Mouse (Mus musculus) midbrain, postnatal 0 days (tissue): ENCODE data around the gene H2-DMb1. TPM values are rescaled to one million over a fixed set of nuclear protein-coding genes. Genes with fewer than 3 reads are reported as not detected.

Experiments used
- ATAC-seq: fragments of 200-750 bp; cut with Nextera tagmentation; 2 replicates; pipeline ENCODE4 v1.8.0; 2017; ENCODE audit warnings: moderate number of reproducible peaks, mild to moderate bottlenecking, moderate TSS enrichment, moderate library complexity; ENCODE audit not compliant: low FRiP score
- DNase-seq: peaks from one replicate; pipeline ENCODE4 v3.0.0-alpha.2; 2015; ENCODE audit warnings: low spot score
- H3K27ac ChIP-seq: fragments of 300-500 bp; sonication (generic); 2 replicates; pipeline ENCODE4 v1.5.1; 2014; ENCODE audit warnings: low read depth, mild to moderate bottlenecking, low read length, mixed read lengths
- H3K27me3 ChIP-seq: fragments of 300-500 bp; sonication (generic); 2 replicates; pipeline ENCODE4 v1.6.1; 2014; ENCODE audit warnings: low read length, control low read depth, mixed read lengths; ENCODE audit not compliant: insufficient read depth
- H3K36me3 ChIP-seq: fragments of 300-500 bp; sonication (generic); 2 replicates; pipeline ENCODE4 v1.6.1; 2014; ENCODE audit warnings: low read length, control low read depth, mixed read lengths; ENCODE audit not compliant: insufficient read depth
- H3K4me1 ChIP-seq: fragments of 300-500 bp; sonication (generic); 2 replicates; pipeline ENCODE4 v1.6.1; 2014; ENCODE audit warnings: mild to moderate bottlenecking, control low read depth, antibody characterized with exemption, low read length, mixed read lengths; ENCODE audit not compliant: insufficient read depth
- H3K4me2 ChIP-seq: fragments of 300-500 bp; sonication (generic); 2 replicates; pipeline ENCODE4 v1.6.1; 2014; ENCODE audit warnings: low read depth, mild to moderate bottlenecking, low read length, mixed read lengths; ENCODE audit not compliant: poor library complexity, severe bottlenecking
- H3K4me3 ChIP-seq: fragments of 300-500 bp; sonication (generic); 2 replicates; pipeline ENCODE4 v1.5.1; 2014; ENCODE audit warnings: low read depth, mild to moderate bottlenecking, low read length, moderate library complexity
- H3K9ac ChIP-seq: fragments of 300-500 bp; sonication (generic); replicated peaks from 2 replicates; pipeline ENCODE4 v1.6.1; 2014; ENCODE audit warnings: mild to moderate bottlenecking, low read length, moderate library complexity, mixed read lengths; ENCODE audit not compliant: poor library complexity, severe bottlenecking
- H3K9me3 ChIP-seq: fragments of 300-500 bp; sonication (generic); 2 replicates; pipeline ENCODE4 v1.6.1; 2016; ENCODE audit warnings: low read length, control low read depth
- CTCF ChIP-seq: IDR thresholded peaks from 2 replicates; pipeline ENCODE4 v1.5.1; 2016; ENCODE audit warnings: antibody characterized with exemption, mild to moderate bottlenecking
- WGBS: fragments of 180-500 bp; shearing (Covaris S2); extraction: QIAGEN DNeasy Blood & Tissue Kit; methylation state at CpG from one replicate; pipeline ENCODE4 v1.1.7; 2014; 5-methylcytosine and 5-hydroxymethylcytosine counted together
- polyA plus RNA-seq: library from polyadenylated mRNA; unstranded; fragments of >200 nt; fragmentation: Nextera tagmentation; extraction: Ambion mirVana; gene quantifications from 2 replicates; pipeline ENCODE4 v1.2.1, GENCODE M21; 2015
- total RNA-seq: library from RNA; depleted of rRNA; stranded (reverse); fragments of >200 nt; gene quantifications from 2 replicates; pipeline ENCODE4 v1.2.3, GENCODE M21; 2014; rRNA removed

Gene H2-DMb1
- total RNA-seq (0.47 and 4.7 TPM in 2 replicates), polyA plus RNA-seq (1.6 and 2.3 TPM in 2 replicates)

GRCm38 (mm10) chr17:34152923-34153322 lies at the start of gene H2-DMb1:
Gene H2-DMb1, plus strand, starts transcription at chr17:34153072.
- ATAC-seq (no peak), DNase-seq (peak; percentile 78)
- no peak within 1 kb of the TSS for H3K4me2 ChIP-seq
- no peaks in the 10 kb centered on the region for H3K27me3 ChIP-seq
- TF ChIP-seq CTCF, result no peak
- H3K36me3 ChIP-seq, result no peaks in the 10 kb centered on the region
- no peak within 1 kb of the TSS for H3K4me3 ChIP-seq
- no peaks in the 10 kb centered on the region for H3K9me3 ChIP-seq
- H3K4me1 ChIP-seq, result no peaks in the 10 kb centered on the region
- no peak within 1 kb of the TSS for H3K27ac ChIP-seq
- no peak within 1 kb of the TSS for H3K9ac ChIP-seq
- 59% methylated on average over 4 of the region's 4 CpGs for WGBS

GRCm38 (mm10) chr17:34104804-34105203 lies 48.1 kb upstream of the H2-DMb1 start:
- Histone ChIP-seq H3K4me1 (no peaks in the 10 kb centered on the region), H3K36me3 (0 out of 2 replicates have a peak, but pooled peaks cover 3% of the 10 kb centered on the region), H3K27ac (no peak overlapping the region), H3K9me3 (no peaks in the 10 kb centered on the region; the same call in 1 of the 2 replicates), H3K4me3 (no peak overlapping the region), H3K9ac (no peak overlapping the region), H3K4me2 (no peak overlapping the region), H3K27me3 (no peaks in the 10 kb centered on the region)
- DNase-seq (no peak), ATAC-seq (no peak)
- TF ChIP-seq CTCF, result no peak
- 84% methylated on average over 9 of the region's 9 CpGs for WGBS

DNA sequence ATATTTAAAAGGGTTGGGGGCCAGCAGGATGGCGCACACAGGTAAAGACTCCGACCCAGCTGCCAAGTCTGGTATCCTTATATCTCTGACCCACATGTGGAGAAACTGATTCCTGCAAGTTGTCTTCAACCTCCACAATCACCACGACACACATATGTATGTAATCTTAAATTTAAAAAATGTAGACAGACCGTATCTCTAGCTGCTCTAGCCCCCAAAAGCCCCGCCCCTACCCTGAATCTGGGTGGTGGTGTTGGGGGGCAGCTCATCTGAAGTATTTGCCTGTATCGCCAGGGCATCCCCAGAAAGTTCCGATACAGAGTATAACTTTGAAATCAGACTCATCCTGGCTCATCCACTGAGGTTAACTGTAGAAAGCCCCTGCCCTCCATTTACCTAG lies 46.3 kb upstream of the H2-DMb1 start:
- Histone ChIP-seq H3K36me3 (peaks cover 12% of the 10 kb centered on the region), H3K4me2 (no peak overlapping the region), H3K9me3 (no peaks in the 10 kb centered on the region; the same call in 1 of the 2 replicates), H3K27me3 (no peaks in the 10 kb centered on the region), H3K4me1 (no peaks in the 10 kb centered on the region), H3K9ac (no peak overlapping the region), H3K4me3 (no peak overlapping the region), H3K27ac (no peak overlapping the region)
- 92% methylated on average over 7 of the region's 7 CpGs for WGBS
- TF ChIP-seq CTCF, result no peak
- ATAC-seq (no peak), DNase-seq (no peak)

DNA sequence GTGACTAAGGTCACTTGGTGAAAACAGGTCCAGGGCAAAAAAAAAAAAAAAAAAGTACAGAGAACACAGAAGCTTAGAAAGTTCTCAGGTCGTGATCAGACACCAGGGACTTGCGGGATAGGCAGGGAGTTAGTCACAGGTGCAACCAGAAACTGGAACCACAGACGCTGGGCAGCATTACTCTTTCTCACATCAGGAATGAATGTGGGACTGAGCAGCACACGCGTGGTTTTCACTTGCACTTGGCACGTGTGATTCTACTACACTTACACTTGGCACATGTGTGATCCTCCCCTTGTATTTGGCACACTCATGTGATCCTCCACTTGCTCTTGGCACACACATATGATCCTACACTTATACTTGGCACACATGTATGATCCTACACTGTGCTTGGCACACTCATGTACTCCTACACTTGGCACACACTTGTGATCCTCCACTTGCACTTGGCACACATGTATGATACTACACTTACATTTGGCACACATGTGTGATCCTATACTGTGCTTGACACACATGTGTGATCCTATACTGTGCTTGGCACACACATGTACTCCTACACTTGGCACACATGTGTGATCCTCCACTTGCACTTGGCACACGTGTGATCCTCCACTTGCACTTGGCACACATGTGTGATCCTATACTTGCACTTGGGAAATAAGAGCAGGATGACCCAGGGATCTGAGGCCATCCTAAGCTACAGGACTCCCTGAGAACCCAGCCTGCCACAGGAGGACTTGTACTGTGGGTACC lies 45.6 kb upstream of the H2-DMb1 start:
- Histone ChIP-seq H3K9me3 (no peaks in the 10 kb centered on the region; the same call in 1 of the 2 replicates), H3K27me3 (no peaks in the 10 kb centered on the region), H3K27ac (no peak overlapping the region), H3K4me1 (no peaks in the 10 kb centered on the region), H3K36me3 (peaks cover 18% of the 10 kb centered on the region), H3K4me3 (no peak overlapping the region), H3K4me2 (no peak overlapping the region), H3K9ac (no peak overlapping the region)
- no peak for TF ChIP-seq CTCF
- 86% methylated on average over 7 of the region's 7 CpGs for WGBS
- ATAC-seq (no peak), DNase-seq (no peak)

- peaks cover 30% of the 10 kb centered on the region for H3K36me3 ChIP-seq
- no peak for ATAC-seq
Observed at GRCm38 (mm10) chr17:34108460-34108859, 44.4 kb upstream of the H2-DMb1 start.

More at GRCm38 (mm10) chr17:34108460-34108859, 44.4 kb upstream of the H2-DMb1 start:
- H3K4me1 ChIP-seq, result no peaks in the 10 kb centered on the region
- H3K27me3 ChIP-seq, result no peaks in the 10 kb centered on the region
- TF ChIP-seq CTCF, result no peak
- WGBS, result 89% methylated on average over 5 of the region's 6 CpGs
- no peak overlapping the region for H3K27ac ChIP-seq
- DNase-seq, result no peak
- H3K4me3 ChIP-seq, result no peak overlapping the region
- no peak overlapping the region for H3K9ac ChIP-seq
- no peaks in the 10 kb centered on the region; the same call in 1 of the 2 replicates for H3K9me3 ChIP-seq
- no peak overlapping the region for H3K4me2 ChIP-seq
